Mouse (Mus musculus) brown adipose tissue, adult 24 weeks (tissue): ENCODE results near the gene Wfdc21. TPM values are rescaled to one million over a fixed set of nuclear protein-coding genes. Genes with fewer than 3 reads are reported as not detected.

Source experiments
- H3K27ac ChIP-seq: fragments of 200-500 bp; replicated peaks from 2 replicates; pipeline ENCODE4 v1.5.1; 2012; ENCODE audit warnings: low read depth, mild to moderate bottlenecking, low read length
- H3K4me1 ChIP-seq: fragments of 200-500 bp; 2 replicates; pipeline ENCODE4 v1.6.1; 2012; ENCODE audit warnings: low read length, mixed read lengths; ENCODE audit not compliant: control insufficient read depth, insufficient read depth, insufficient read length
- H3K4me3 ChIP-seq: fragments of 200-500 bp; 2 replicates; pipeline ENCODE4 v1.5.1; 2012; ENCODE audit warnings: low read depth, mild to moderate bottlenecking, low read length, moderate library complexity; ENCODE audit not compliant: insufficient read depth
- polyA plus RNA-seq: library from polyadenylated mRNA; stranded (reverse); fragments of >200 nt; gene quantifications from 2 replicates; pipeline ENCODE4 v1.2.4, GENCODE M21; 2012; ENCODE audit not compliant: missing spikeins, insufficient read depth, insufficient read length

Gene Wfdc21
- polyA plus RNA-seq, 1 experiment, result 18.4 TPM

- Histone ChIP-seq H3K27ac (no peak overlapping the region), H3K4me1 (no peaks in the 10 kb centered on the region), H3K4me3 (no peak overlapping the region)
These were observed 6.2 kb upstream of the Wfdc21 start for GRCm38 (mm10) chr11:83740443-83740991.

GRCm38 (mm10) chr11:83741841-83742240, 4.9 kb upstream of the Wfdc21 start:
- H3K4me1 ChIP-seq, result no peaks in the 10 kb centered on the region
- no peak overlapping the region for H3K4me3 ChIP-seq
- no peak overlapping the region for H3K27ac ChIP-seq

- Histone ChIP-seq H3K4me3 (no peak overlapping the region), H3K4me1 (no peaks in the 10 kb centered on the region), H3K27ac (no peak overlapping the region)
These were observed 3.9 kb upstream of the Wfdc21 start for GRCm38 (mm10) chr11:83742731-83743355.

- no peak overlapping the region for H3K4me3 ChIP-seq
- H3K27ac ChIP-seq, result no peak overlapping the region
- H3K4me1 ChIP-seq, result no peaks in the 10 kb centered on the region
These were observed 3.2 kb upstream of the Wfdc21 start for GRCm38 (mm10) chr11:83743525-83743924.

- Histone ChIP-seq H3K4me3 (no peak overlapping the region), H3K4me1 (no peaks in the 10 kb centered on the region), H3K27ac (no peak overlapping the region)
These were observed 588 bp upstream of the Wfdc21 start for GRCm38 (mm10) chr11:83746152-83746551.

- Histone ChIP-seq H3K4me3 (no peak overlapping the region), H3K27ac (no peak overlapping the region), H3K4me1 (no peaks in the 10 kb centered on the region)
These were observed 881 bp downstream of the Wfdc21 start for GRCm38 (mm10) chr11:83747376-83748265.

- Histone ChIP-seq H3K4me1 (no peaks in the 10 kb centered on the region), H3K4me3 (peak within 1 kb of the TSS; percentile 95), H3K27ac (peak within 1 kb of the TSS; percentile 62)
These were observed 6.9 kb downstream of the Wfdc21 start, which contains the start of gene Heatr6 for GRCm38 (mm10) chr11:83753581-83754181. Gene Heatr6, plus strand, starts transcription at chr11:83753696.

GRCm38 (mm10) chr11:83754227-83754626, 7.5 kb downstream of the Wfdc21 start:
- Histone ChIP-seq H3K4me1 (no peaks in the 10 kb centered on the region), H3K27ac (no peak overlapping the region), H3K4me3 (peak overlapping the region; percentile 95)

- Histone ChIP-seq H3K4me3 (no peak overlapping the region), H3K4me1 (no peaks in the 10 kb centered on the region), H3K27ac (no peak overlapping the region)
These were observed 20.6 kb downstream of the Wfdc21 start for GRCm38 (mm10) chr11:83767306-83767705.

GRCm38 (mm10) chr11:83768976-83769375, 22.2 kb downstream of the Wfdc21 start:
- Histone ChIP-seq H3K27ac (no peak overlapping the region), H3K4me1 (no peaks in the 10 kb centered on the region), H3K4me3 (no peak overlapping the region)

GRCm38 (mm10) chr11:83771014-83771413, 24.3 kb downstream of the Wfdc21 start:
- H3K27ac ChIP-seq, result no peak overlapping the region
- no peak overlapping the region for H3K4me3 ChIP-seq
- H3K4me1 ChIP-seq, result no peaks in the 10 kb centered on the region

- H3K4me3 ChIP-seq, result no peak overlapping the region
- H3K27ac ChIP-seq, result no peak overlapping the region
- H3K4me1 ChIP-seq, result no peaks in the 10 kb centered on the region
These were observed 25.6 kb downstream of the Wfdc21 start for GRCm38 (mm10) chr11:83772341-83772740.

- H3K4me3 ChIP-seq, result no peak overlapping the region
- no peak overlapping the region for H3K27ac ChIP-seq
- H3K4me1 ChIP-seq, result no peaks in the 10 kb centered on the region
These were observed 27.0 kb downstream of the Wfdc21 start for GRCm38 (mm10) chr11:83773691-83774090.

GRCm38 (mm10) chr11:83774324-83774723, 27.6 kb downstream of the Wfdc21 start:
- H3K4me1 ChIP-seq, result no peaks in the 10 kb centered on the region
- no peak overlapping the region for H3K4me3 ChIP-seq
- H3K27ac ChIP-seq, result no peak overlapping the region

- no peak overlapping the region for H3K4me3 ChIP-seq
- no peaks in the 10 kb centered on the region for H3K4me1 ChIP-seq
These were observed 30.1 kb downstream of the Wfdc21 start for GRCm38 (mm10) chr11:83776798-83777197.

More at GRCm38 (mm10) chr11:83776798-83777197, 30.1 kb downstream of the Wfdc21 start:
- no peak overlapping the region for H3K27ac ChIP-seq
